Mouse (Mus musculus) lung, postnatal 4 days (tissue): ENCODE results near the gene Rnd1.

ENCODE experiments used
- DNase-seq, 2 experiments: peaks; one replicate each; pipeline ENCODE4 v3.0.0; 2021

Rnd1 gene

DNA sequence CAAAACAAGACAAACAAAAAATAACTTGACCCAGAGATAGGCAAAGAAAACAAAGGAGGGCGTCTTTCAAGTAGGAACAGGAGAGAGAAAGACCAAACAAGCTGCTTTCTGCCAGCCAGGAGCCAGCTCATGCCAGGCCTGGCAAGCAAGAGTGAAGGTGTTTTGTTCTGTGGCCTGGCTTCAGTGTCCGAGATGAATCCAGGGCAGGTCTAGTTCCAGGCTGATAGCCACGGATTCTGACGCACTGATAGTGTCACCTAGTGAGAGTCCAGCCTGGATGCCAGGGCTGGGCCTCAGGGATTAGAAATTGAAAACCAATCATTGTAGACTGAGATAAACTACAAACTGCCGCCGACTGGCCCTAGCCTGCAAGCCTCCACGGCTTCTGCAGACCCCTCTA is 716 bp upstream of the Rnd1 start:
- no peak for DNase-seq

DNA sequence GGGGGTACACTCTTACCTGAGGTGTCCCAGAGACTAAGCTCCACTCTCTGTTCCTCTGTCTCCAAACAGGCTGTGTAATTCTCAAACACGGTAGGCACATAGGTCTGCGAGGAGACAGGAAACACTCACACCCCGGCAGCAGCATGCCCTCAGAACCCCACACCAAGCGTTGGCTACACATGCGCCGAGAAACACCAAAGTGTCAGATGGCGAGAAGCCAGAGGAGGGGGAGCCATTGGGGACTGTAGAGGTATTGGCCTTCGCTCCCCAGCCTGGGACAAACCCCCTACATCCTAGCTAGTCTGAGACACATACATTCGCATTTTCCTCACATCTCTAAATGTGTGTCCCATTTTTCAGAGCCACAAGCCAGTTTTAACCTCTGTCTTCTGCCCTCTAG is 790 bp downstream of the Rnd1 start:
- peak in 1 of 2 experiments; percentile 15 for DNase-seq

DNA sequence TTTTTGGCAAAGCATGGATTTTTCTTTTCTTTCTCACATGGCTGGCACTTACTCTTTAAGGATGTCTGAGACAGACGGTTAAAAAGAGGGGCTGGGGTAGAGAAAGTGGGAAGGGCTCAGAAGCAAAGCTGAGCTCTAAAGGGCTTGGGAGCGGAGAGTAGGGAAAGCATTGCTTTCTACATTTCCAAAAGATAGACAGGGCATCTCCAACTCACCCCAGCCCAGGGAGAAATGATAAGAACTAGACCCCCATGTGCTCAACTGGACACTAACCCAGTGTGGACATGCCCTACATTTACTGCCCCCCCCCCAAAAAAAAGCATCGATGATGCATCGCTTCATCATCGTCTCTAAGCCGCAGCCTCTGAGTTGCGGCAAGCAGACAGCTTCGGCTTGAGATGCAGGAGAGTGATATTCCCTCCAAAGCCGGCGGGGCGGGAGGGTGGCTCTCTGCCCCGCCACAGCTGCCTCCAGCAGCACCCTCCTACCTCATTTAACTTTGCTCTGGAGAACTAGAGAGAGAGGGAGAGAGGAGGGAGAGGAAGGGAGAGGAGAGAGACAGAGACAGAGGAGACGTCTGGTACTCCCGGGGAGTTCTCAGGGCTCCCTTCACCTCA is 1.5 kb downstream of the Rnd1 start:
- DNase-seq, result no peak

DNA sequence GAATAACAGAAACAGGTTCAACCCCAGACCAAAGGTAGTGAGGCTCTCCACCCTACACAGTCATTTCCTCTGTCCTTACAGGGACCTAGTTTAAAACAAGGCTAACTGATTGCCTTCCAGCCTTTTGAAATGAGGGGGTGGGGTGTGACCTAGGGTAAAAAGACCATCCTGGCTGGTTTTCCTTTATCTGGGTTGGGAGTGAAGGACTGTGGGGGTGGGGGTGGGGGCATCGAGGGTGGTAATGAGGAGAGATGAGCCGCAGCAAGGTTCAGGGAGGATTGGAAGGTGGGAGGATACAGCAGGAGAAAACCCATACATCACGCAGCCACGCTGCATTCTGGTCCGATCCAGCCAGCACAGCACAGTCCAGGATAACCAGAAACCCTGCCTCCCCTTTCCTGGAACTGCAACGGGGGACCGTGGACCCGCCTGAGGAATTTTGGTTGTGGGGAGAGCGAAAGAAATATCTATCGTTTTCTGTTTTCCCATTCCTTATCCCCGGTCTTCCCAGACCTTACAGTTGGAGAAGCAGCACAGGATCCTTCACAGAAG is 2.2 kb downstream of the Rnd1 start:
- DNase-seq, result no peak

DNA sequence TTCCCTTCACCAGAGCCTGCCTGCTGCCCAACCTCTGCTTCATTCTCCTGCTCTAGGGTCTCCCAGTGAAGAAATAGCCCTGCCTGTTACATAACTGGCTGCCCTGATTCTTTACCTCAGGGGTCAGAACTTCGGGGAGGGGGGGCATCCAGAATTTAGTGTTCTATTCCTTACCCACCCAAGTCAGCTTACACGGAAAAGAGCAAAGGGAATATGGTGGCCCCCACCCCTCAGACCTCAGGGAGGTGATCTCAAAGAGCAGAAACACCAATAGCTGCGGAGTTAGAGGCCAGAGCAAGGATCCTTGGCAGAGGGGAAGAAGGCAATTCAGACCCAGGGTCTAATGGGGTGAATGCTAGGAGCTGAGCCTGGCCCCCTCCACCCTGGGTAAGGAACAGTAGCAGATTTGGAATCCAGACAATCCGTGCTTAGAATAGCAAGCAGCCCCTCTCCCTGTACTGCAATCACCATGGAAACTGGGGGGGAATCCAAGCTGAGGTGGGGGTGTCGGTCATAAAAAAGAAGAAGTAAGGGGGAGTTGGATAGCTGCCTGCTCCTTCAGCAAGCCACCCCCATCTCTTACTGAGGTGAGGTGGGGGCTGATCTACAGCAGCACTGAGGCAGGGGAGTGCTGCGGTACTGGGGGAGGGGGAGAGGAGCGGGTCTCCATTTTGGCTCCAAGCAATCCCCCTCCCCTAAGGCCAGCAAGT is 2.8 kb downstream of the Rnd1 start:
- DNase-seq, result no peak

DNA sequence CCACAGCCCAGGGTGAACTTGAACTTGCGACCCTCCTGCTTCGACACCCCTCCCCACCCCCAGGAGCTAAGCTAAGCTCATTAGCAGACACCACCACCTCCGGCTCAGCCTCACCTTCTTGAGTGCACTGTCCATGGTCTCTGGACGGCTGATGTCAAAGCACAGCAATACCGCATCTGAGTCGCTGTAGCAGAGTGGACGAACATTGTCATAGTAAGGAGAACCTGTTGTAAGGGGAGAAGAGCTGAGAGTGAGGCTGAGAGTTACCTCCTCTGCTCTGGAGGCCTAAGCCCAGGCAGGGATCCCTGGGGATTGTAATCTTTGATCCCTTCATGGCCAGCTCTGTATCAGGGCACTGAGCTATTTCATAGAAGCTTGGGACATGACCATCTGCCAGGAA is 3.5 kb downstream of the Rnd1 start:
- DNase-seq, result no peak

DNA sequence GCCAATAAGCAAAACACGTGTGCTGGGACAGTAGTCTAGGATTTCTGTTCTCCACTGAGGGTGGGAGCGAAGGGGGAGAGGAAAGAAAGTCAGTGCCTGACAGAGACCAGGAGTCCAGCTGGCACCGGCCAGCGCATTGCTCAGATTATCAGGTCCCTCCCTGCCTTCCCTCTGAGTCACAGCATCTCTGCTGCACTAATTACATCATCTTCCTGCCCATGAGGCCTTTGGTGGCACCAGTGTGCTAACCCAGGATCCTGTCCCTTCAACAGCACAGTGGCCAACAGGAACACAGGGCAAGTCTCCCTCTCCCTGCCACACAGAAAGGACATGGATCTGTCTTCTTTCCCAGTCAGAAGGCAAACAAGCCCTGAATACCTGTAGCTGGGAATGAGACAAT is 4.7 kb downstream of the Rnd1 start:
- DNase-seq, result peak in 1 of 2 experiments; percentile 13

DNA sequence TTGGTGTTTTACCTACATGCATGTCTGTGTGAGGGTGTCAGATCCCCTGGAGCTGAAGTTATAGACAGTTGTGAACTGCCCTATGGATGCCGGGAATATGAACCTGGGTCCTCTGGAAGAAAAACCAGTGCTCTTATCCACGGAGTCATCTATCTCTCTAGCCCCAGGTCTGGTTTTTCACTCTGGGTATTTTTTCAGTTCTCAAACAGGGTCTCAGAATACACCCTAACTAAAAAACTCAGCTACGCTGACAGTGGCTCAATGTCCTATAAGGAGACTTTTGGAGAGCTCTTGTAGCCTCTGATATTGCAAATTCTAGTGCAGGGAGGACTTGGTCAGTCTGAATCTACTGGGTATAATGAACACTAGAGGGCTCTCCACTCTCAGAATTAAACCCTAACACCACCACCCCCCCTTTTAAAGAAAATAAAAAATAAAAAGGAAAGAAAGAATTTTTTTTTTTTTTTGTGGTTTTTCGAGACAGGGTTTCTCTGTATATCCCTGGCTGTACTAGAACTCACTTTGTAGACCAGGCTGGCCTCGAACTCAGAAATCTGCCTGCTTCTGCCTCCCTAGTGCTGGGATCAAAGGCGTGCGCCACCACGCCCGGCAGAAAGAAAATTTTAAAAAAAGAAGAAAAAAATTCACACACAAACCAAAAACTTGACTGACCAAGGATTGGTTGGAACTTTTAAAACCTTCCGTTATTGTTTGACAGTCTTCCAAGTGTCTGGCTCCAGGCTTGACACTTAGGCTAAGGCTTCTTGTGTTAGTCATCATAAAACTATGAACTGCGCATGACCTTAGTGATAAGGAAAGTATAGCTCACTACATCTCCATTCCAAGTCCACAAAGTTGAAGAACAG is 13.0 kb downstream of the Rnd1 start:
- DNase-seq, result no peak

DNA sequence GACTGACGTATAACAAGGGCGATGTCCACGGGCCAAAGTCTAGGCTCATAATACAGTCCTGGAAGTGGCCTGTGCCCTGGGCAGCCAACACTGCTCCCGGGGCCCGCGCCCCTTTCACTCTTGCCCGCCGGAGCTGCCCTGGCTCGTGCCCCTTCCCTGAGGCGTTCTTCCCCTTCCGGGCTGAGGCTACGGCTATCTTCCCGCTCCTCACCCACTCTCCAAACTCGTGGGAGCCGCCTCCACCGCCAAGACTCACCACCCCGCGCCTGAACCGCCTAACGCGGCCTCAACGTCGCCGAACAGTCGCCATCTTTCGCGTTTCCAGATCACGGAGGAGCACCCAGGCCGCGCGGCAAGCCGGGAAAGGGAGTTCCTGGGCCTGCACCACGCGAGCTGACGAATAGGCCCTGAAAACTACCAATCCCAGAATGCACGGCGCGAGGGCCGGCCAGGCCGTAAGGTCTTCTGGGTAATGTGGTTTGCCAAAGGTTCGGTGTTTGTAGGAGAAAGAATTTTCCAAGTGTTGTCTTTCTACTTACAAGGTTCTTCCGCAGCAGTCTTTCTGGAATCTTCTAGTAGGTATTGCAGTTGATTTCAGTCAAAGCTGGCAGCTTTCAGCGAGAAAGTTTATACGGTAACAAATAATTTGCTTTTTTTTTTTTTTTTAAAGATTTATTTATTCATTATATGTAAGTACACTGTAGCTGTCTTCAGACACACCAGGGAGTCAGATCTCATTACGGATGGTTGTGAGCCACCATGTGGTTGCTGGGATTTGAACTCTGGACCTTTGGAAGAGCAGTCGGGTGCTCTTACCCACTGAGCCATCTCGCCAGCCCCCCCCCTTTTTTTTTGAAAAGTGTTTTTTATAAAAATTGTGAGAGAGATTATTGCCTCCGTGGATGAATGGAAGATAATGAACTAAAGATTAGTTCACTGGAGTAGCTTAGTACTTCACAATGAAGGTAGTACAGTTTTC is 14.4 kb downstream of the Rnd1 start, which contains the start of gene Ddx23:
TSS of gene Ddx23 (minus strand) at position 328 of the 979 bp plus-strand sequence.
- DNase-seq, result peak; percentile 97

DNA sequence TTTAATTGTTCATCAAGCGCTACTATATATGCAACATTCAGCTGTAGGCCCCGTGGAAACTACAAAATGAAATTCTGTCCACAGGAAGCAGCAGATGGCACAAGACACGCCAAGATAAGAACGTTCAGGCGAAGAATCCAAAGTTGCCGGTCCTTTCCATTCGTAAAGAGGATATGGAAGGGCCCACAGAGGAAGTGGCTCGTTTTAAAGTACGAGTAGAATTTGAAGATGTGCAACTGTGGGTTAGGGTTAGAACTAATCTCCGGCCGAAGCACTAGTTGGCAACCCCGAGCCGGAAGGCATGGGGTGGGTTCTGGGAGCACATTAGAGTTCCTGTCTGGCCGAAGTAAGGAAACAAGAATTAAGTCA is 15.1 kb downstream of the Rnd1 start:
- no peak for DNase-seq

DNA sequence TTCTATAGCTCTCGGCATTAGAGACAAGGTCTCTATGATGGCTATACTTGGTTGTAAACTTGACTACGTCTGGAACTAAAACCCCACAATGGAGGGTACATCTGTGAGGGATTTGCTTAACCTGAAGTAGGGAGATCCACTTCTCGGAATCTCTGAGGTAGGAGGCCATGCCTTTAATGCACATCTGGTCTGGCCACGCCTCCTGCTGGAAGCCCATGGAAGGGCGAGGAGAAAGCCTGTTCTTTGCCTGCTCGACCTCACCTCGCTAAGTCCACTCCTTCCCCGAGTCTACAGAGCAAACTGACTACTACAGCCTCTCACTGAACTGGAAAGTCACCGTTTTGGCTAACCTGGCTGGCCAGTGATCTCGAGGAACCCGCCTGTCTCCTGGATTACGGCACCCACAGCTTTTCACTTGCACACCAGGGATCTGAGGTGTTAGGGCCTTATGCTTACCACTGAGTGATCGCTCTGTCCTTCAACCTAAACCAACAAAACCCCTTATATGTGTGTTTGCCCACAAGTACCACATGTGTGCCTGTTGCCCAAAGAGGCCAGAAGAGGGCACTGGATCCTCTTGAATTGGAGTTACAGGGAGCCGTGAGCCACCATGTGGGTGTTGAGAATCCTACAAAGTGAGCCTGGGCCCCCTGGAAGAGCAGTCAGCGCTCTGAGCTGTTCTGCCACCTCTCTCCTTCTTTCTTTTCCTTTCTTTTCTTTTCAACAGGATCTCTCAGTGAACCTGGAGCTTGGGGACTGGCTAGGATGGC is 20.1 kb downstream of the Rnd1 start:
- DNase-seq, result no peak

DNA sequence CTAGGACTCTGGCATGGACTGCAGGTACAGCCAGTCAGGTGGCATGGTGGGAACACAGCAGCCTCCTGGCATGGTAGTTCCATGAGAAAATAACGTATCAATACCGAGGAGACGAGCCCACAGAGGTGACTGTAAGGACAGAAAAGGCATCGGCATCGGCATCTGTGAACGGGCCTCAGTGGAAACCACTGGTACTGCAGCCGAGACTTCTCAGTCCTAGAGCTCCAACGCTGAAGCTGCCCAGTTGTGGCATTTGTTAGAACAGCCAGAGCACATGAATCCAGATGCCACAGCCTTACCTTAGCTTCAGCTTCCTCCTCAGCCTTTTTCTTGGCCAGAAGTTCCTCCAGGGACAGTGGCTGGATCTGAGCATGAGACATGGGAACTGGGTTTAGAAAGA is 25.1 kb downstream of the Rnd1 start:
- DNase-seq, result no peak

DNA sequence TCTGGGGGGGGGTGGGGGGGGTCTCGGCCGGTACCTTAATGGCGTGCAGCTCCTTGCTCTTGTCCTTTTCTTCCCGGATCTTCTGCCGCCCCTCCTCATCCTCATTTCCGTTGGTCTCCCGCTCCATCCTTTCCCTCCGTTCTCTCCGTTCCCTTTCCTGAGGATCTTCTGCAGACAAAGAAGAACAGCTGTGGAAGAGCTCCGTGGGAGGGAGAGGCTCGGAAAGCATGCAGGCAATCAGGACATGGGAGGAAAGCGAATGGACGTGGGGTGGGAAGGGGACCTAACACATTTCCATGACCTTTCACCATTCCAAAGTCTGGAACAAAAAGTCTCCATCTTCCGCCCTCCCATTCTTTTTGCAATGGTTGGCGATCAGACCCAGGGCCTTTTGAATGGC is 25.8 kb downstream of the Rnd1 start:
- DNase-seq, result no peak

DNA sequence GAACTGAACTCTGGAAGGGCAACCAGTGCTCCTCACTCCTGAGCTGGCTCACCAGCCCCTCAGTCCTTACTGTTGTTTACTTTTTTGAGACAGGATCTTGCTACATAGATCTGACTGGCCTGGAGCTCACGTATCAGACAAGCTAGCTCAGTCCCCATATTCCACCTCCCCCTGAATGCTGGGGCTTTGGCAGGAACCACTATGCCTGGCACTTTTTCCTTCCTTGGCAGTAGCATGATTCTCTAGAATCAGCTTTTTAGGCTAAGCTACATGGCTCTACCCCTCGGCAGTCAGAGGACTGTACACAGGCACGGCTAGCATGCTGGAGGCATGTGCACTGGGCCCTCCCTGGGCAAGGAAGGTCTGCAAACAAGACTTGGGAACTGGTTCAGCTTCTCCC is 29.2 kb downstream of the Rnd1 start:
- DNase-seq, result no peak

DNA sequence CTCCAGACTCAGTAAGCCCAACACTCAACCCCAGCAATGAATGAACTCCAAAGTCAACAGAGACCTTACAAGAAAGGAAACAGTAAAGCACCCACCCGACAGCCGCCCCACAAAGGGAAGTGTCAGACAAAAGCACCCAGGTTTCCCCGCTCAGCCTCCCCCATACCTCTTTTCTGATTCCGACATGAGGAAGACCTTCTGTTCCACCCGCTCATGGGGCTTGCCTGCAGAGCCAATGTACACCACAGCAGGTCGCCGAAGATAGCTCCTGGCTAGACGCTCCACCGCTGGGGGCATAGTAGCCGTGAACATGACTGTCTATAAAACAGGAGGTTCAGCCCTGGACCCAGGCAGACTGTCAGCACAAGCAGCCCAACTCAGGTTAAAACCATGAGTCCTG is 30.0 kb downstream of the Rnd1 start:
- DNase-seq, result no peak

DNA sequence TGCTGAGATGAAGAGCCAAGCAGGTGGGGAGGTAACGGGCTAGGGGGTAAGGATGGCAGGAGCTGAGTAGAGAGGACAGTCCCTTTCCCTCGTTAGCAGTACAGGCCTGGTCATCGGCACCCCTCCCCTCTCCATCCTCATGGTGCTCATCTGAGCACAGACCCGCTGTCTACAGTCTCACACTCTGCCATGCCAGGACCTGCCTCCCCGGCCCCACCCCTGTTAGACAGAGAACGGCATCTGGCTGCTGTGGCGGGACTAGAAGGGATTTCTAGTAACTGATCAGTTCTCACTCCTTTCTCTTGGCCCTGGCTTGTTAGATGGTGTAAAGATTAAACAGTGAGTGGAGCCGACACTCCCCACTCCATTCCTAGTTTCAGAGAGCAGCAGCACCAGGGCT is 30.5 kb downstream of the Rnd1 start:
- no peak for DNase-seq

DNA sequence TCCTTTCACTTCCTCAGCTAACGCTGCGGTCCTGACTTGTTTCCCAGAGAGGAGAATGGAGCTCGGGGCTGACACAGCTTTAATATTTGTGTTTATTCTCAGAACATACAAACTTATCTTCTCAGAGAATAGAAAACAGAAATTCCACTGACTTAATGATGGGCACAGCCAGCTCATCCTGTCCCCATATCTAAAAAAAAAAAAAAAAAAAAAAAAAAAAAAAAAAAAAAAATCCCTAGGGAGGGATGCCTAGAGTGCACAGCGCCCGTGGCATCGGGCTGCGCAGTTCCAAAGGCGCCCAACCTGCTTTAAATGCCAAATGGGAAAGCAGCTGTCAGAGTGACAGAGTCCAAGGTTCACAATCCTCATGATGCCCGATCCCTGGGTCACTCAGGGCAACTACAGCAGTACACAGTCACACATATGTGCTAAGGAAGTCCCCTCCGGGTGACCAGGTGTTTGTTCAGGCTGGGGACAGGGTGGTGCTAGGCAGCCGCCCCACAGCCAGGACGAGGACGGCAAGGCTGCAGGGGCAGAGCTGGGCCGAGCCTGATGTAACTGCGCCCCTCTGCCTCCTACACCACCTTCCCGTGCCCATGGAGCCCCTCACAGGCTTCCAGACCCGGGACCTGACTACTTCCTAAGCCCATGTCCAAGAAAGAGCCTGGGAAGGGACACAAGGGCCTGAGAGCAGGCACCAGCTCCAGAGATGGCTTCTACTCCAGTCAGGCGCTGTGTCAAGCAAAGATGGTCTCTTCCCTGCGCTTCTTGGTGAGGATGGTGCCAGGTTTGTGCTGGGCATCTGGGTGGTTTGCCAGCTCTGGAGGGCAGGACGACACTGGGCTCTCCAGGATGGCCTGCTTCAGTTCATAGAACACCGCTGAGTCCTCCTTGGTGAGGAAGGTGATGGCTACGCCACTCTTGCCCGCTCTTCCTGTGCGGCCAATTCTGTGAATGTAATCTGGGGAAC is 31.9 kb downstream of the Rnd1 start:
- DNase-seq, result no peak

DNA sequence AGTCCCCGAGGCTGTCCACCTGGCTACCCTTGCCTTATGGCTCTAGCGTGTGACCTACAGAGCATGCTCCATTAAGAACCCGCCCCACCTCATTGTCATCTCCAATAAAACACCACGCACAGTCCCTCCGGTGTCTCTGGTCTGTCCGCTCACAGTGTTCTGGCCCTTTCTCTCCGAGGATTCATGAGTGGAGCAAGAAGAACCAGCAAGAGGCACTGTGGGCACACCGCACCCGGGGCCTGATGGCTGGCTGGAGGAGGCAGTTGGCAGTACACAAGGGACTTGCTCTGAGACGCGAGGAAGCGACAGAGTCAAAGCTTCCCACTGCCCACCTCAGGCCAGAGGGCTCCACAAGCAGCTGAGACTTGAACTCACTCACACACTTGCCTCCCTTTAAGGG is 32.9 kb downstream of the Rnd1 start:
- no peak for DNase-seq

DNA sequence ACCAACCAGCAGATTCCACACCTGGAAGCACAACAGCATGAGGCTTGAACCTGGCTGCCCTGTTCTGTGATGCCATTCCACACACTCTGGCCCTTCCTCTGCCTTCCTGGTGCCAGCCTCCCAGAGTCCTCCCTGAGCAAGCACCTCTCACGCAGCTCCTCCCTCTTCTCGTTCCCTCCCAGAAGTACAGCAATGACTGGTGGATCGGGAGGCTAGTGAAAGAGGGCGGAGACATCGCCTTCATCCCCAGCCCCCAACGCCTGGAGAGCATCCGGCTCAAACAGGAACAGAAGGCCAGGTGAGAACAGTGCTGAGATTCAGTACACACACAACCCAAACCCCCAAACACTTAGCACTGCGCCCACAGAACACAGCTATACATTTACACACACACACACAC is 37.1 kb downstream of the Rnd1 start:
- DNase-seq, result peak; percentile 47 to 70

DNA sequence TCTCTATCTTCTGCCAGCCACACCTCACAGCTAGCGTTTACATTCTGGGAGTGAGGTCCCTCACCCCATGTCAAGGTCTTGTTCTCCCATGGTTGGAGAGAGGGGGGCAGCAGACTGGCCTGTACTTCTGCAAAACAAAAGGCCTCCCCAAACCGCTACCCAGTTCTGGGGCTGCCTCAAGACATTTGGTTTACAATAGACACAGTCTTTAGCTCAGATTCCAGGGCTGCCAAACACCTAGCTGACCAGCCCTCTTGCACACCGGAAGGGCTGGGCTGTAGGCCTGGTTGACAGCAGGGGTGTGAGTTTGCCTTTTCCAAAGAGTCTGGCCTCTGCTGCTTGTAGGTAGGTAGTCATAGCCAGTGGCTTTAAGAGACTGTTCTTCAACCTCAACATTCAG is 40.1 kb downstream of the Rnd1 start:
- DNase-seq, result no peak
